Mouse (Mus musculus): ENCODE measurements at regions not wholly inside any gene's neighbourhood (a gene's known extent, or its start where the extent isn't known, plus 50 kb on each side); places are given as distances from the start of the nearest gene placed in this dataset.

DNA sequence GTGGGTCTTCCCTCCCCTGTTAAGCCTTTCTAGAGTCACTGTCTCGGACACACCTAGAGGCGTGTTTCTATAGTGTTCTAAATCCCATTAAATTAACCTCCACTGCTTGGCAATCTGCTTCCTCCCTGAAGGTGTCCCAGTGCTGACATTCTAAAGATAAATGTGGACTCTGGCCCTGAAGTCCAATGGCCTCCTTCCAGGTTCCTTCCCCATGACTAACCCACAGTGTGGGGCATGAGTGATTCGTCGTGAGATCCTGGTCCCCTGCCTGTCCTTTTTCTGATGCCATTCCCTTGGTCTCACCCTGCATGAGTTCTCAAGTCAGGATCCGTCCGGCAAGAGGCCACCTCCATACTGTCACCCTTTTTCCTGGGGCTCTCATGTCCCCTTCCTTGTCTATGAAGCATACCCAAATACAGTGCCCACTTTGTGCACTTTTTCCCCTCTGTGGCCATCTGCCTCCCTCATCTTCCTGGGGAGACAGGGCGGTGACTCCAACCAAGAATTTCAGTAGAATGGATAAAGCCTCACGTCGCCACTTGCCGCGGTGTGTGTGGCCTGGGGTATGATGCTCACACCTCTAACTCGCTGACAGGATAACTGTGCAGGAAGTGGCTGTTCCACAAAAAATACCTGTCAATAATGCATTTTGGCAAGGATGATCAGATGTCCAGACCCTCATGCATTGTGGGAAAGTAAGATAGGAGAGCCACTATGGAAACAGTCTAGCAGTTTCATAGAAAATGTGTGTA lies 152.9 kb downstream of the Gm9376 start:
- DNase-seq (ENCODE audit: low read depth in 1 of 2, low spot score in 2 of 2): no peak

DNA sequence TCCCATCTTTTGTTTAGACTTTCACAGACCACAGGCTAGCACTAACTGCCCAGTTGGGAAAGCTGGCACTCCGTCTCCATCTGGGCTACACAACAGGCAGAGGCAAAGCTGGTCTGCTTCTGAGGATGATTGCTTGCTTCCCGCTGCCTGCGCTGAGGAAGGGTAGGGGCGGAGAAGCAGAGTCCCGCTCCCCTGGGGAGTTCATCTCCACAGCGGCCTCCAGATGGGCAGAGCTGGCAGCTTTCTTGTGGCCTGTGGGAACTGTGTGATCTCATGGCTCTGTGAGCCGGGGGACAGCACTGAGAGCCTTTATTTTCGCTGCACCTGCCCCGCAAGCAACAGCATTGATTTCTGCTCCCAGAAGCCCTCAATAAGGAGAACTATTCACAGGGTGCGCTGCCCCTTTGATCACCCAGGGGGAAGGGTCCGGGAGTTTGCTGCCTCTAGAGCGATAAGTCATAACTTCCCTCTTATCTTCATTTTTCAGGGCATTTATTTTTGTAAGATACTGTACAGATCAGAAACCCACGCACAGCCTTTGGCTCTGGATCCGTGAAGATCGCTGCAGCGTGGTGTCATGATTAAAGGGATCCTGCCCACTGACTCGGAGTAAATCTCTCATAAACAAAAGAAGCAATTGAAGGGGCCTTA lies 155.7 kb downstream of the Gm9376 start:
- no peak for DNase-seq (ENCODE audit: low read depth in 1 of 2, low spot score in 2 of 2)

DNA sequence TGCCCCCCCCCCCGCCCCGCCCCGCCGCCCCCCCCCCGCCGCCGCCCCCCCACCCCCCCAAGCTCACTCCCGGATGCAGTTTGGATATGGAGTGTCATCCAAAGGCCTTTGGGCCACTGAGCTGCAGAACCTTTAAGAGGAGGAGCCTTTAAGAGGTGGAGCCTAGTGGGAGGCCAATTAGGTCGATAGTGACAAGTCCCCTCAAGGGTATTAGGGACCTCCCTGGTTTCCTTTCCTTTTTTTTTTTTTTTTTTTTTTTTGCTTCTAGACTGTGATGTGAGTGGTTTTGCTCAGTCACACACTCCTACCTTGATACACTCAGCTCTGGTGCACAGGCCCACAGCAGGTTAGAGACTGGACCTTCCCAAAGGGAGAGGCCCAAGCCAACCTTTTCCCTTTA lies 156.5 kb downstream of the Gm9376 start:
- DNase-seq (ENCODE audit: low read depth in 1 of 2, low spot score in 2 of 2): no peak

DNA sequence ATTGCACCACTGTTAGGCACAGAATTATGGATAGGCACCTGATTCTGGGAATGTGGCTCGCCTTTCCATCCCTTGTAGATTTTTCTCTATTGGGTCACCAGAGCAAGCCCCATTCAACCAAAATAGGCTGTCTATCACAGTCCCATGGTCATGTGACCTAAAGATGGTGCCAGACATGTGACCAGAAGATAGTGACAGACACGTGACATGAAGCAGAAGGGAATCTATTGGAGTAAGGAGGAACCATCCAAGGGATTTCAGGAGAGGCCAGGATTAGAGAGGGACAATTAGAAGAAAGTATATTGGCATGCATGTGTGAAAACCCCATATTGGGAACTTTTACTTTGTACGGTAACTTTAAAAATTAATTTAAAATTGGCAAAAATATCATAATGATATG lies 159.8 kb downstream of the Gm9376 start:
- DNase-seq (ENCODE audit: low read depth in 1 of 2, low spot score in 2 of 2): no peak

DNA sequence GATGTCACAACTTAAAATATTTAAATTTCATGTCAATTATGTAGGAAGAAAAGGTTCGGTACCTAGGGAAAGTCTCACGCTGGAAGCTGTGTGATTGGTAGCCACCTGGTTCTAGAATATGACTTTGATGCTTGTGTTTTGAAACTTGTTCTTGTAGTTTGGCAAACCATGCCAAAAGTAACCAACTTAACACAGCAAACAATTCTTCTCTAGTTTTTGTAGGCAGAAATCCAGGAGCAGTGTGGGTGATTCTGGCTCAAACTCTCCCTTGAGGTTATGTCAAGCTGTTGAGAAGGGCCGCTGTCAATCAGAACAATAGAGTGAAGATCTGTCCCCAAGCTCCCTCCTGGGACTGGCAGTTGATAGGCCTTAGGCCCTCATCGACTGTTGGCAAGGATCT lies 163.5 kb downstream of the Gm9376 start:
- no peak for DNase-seq (ENCODE audit: low read depth in 1 of 2, low spot score in 2 of 2)

DNA sequence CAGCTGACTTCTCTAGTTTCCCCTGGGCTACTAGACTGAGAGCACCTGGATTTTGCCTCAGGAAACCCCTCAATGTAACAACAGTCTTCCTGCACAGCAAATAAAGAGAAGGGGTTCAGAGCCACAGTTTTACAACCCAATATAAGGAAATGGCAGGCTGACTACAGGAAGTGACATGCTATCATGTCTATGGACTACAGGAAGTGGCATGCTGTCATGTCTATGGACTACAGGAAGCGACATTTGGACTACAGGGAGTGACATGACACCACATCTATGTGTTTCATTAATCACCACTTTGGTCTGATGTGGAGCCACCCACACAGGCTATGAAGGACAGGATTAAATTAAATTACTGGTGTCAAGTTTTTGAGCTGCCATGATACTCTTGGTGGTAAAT lies 164.0 kb downstream of the Gm9376 start:
- no peak for DNase-seq (ENCODE audit: low read depth in 1 of 2, low spot score in 2 of 2)

DNA sequence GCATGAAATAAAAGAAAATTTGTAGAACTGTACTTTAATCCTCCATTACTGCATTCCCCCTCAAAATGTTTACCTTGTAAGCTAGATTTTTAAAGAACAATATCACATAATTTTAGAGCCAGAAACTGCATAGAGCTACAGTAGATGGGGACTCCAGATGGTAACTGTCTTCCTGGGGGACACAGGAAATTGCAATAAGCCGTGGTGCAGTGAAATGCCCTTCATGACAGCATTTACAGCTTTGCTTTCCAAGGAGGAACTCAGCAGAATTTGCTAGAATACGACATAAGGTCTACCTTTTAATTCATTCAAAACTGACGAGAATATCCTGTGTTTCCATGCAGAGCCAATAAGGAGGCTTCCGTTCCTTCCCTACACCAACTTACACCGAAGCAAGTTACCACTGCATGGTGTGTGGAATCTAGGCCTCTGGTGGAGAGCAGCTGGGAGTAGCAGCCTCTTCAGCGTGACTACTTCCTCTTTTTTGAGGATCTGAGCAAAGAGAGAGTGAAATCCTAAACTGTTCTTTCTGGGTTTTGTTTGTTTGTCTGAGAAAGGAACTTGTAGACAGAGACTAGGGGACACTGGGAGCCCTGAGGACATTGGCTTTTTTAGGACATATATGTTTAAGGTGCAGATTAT lies 164.6 kb downstream of the Gm9376 start:
- DNase-seq (ENCODE audit: low read depth in 1 of 2, low spot score in 2 of 2): no peak
